Mouse (Mus musculus) lung, postnatal 25 days (tissue): ENCODE data around the gene Meis2.

Experiments
- DNase-seq: peaks from one replicate; pipeline ENCODE4 v3.0.0; 2022; ENCODE audit warnings: low spot score

Meis2 gene

GRCm38 (mm10) chr2:116047365-116047764, 18.3 kb downstream of the Meis2 start:
- DNase-seq = no peak

GRCm38 (mm10) chr2:116045048-116045447, 20.6 kb downstream of the Meis2 start:
- no peak for DNase-seq

GRCm38 (mm10) chr2:116042934-116043698, 22.5 kb downstream of the Meis2 start:
- DNase-seq = no peak

GRCm38 (mm10) chr2:116042447-116042846, 23.2 kb downstream of the Meis2 start:
- no peak for DNase-seq

GRCm38 (mm10) chr2:116041683-116042262, 23.9 kb downstream of the Meis2 start:
- DNase-seq = no peak

- DNase-seq = no peak
Observed at GRCm38 (mm10) chr2:116035345-116035744, 30.3 kb downstream of the Meis2 start.

DNA sequence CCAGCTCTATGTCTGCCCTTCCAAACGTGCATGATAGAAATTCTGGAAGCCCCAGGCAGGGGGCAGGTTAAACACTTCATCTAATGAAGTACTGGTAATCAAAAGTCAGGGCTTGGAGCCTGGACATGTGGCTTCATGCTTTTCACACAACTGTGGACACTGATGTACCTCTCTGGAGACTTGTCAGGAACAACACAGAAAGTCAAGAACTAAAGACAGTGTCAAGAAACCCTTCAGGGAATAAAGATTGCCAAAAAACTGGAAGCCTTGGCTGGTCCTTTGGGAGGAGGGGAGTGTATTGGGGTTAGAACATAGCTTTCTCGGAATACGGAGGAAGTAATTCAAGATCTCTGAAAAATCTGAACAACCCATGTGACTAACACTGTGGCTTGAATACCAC, 37.5 kb downstream of the Meis2 start:
- DNase-seq = no peak

- no peak for DNase-seq
Observed at GRCm38 (mm10) chr2:116022876-116023275, 42.8 kb downstream of the Meis2 start.

GRCm38 (mm10) chr2:116021931-116022330, 43.7 kb downstream of the Meis2 start:
- DNase-seq = no peak

DNA sequence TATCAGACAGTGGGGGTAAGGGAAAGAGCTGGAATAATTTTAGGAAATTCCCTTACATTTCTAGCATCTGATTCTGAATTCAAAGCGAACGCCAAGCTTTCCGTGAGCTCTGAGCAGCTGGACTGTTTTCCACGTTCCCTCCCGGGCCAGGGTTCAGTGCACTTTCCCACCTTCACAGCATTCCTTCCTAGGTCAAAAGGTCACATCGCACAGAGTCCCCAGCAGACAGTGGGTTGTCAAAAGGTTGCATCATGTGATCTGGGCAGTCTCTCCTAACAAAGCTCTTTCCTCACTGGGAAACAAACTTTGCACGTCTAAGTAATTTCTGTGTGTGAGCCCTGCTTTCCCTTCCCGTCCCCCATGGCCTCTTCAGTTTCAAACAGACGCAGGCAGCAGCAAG, 44.6 kb downstream of the Meis2 start:
- DNase-seq = no peak

- no peak for DNase-seq
Observed at GRCm38 (mm10) chr2:116020451-116020951, 45.1 kb downstream of the Meis2 start.

- no peak for DNase-seq
Observed at GRCm38 (mm10) chr2:116019959-116020358, 45.7 kb downstream of the Meis2 start.

DNA sequence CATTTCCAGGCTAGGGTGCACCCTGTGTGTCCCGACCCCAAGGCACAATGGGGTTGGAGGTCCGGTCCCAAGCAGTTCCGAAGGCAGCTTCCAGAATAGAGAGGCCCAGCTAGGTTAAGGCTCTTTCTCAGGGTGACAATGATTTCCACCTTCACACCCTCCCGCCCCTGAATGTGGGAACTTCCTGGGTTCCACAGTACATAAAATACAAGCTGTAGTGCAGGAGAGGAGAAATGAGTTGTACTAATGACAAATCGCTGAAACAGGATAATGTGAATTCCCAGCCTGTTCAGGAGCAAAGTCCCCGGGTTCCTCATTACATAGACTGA, 46.2 kb downstream of the Meis2 start:
- DNase-seq = no peak

DNA sequence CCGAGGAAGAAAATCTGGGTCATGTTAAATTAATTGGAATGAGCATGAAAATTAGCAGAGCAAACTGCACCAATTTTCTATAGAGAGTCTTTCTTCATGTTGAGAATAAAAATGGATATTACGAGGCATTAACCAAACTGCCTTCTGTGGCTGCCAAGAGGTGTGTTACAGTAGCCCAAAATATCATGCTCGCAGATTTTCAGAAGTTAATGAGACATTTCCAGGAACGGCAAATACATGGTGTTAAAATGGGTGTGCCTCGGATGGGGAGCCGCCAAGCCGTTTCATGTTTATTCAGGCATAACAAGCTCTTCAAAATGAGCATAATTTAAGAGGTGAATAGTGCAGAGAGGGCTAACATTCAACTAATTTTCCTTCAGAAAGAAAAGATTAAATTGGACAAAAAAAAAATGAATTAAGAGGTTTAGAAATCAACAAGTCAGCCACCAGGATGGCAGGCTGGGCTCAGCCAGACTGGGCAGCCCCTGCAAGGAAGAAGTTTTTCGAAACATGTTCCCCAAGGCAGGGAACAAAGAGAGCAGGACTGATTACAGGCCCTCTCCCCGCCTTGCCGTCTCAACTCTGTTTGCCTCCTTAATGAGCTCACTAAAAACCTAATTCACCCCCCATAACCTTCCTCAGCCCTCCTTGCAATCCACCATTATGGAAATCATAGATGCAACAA, 46.7 kb downstream of the Meis2 start:
- no peak for DNase-seq

DNA sequence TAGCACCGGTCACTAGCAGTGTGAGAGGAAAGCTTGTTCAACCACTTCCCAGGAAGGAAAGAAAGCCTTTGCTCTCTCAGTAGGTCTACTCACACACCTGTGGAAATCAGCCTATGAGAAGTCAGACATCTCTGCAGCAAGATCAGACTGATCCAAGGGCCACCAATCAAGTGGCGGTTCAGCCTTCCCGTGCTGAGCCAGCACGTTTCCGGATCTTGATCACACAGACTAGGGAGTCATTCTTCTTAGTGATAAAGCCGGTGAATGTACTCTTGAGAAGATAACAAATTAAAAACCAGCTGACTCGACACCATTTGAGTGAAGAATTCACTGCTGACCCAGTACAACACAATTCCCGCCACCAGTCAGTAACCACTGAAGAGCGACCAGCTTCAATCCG, 50.1 kb downstream of the Meis2 start:
- no peak for DNase-seq

DNA sequence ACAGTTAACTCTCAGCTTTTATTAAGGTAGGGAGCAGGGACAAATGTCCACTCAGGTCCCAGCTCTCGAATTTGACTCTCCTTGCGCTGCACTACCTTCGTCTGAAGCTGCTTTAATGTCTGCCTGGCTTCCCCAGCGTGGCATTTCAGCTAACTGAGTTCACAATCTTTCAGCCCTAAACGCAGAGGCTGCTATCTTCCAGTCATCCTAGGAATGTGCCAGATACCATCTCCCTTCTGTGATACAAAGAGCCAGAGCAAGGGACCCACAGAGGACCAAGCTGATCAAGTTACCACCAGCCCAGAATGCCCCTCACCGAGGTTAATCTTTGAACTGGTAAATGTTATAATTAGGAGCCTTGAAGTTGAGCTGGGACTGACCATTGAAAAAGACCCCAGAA, 55.2 kb downstream of the Meis2 start:
- DNase-seq = no peak

GRCm38 (mm10) chr2:116010061-116010460, 55.6 kb downstream of the Meis2 start:
- DNase-seq = no peak

DNA sequence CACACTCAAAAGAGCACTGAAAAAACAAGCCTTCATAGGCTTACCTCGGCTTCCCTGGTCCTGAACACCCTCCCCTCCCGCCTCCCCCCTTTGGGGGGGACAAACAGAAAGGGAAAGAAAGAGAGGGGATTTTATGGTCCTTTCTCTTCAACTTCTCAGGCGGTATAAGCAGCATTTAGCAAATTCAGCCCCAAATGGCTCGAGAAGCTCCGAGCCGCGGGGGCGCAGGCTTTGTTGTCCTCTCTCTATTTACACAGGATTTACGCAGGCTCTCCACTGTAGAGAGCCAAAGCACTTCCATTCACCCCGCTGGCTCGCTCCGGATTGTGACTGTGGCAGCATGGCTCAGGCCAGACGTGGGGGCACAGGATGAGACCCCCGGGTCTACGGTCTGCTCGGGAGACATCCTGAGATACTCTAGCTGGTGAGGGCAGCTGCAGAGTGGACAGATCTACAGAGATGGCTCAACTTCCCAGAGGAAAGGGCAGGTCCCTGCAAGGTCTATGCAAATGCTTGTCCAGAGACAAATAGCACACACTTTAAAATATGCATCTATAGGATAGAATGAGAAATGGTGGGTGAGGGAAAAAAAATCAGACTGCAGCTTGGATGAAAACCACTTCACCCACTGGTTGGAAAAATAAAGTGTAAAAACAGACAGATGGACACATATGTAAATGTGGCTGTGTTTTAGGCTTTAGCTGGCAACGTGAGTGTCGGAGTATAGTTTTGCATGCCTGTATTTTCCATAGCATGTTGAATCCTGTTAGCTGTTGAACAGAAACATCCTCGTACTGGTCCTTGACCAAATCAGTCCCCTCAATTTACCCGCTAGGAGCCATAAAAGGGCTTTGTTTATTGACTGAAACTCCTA, 56.3 kb downstream of the Meis2 start:
- DNase-seq = no peak

GRCm38 (mm10) chr2:116002354-116002753, 63.3 kb downstream of the Meis2 start:
- no peak for DNase-seq

DNA sequence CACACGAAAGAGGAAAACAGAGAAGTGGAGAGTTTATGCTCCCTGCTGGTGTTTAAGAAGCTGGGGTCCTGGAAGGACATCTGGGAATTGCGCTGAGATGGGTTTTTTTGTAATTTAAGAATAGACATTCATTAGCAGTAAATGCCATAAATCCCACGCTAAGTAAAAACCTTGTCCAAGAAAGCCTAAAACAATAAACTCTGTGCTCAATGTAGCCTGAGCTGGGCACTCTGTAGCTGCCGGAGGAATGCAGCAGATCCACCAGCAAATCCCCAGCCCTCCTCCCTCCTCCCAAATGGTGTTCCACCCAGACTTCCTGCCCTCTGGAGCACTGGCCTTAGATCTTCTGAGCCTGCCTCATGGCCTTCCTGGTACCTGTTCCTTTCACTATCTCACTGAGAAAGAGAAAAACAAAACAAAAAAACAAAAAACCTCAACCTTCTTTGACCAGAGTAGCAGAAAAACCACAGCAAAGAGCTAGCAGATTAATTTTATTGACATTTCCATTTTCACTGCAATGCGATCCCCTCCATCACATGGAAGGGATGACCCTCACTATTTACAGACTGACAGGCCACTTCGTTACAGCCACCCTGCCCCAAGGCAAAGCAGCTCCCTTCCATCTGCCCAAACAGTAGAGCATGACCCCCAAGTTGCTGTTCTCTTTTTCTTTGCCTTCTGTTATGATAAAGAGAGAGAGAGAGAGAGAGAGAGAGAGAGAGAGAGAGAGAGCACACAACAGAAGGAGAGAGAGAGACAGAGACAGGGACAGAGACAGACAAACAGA, 64.1 kb downstream of the Meis2 start:
- no peak for DNase-seq

DNA sequence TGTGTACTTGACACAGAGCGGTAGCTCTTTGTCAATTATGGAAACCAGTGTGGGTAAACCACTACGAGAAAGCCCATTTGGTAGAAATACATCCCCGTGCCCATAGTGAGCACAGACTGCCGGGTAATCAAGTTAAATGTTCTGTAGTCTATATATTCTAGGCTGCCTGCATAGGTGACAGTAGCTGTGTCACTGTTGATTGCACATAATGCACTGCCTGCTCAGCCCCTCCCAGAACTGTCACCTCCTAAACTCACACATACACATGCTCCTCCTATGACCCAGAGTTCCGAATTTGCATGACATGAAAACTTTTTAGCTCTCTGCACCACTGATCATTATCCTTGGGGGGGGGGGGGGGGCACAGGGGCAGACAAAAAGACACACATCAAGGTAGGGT, 65.1 kb downstream of the Meis2 start:
- DNase-seq = no peak

- no peak for DNase-seq
Observed at GRCm38 (mm10) chr2:115998802-115999201, 66.8 kb downstream of the Meis2 start.
